ENCODE assay signal across 45 mouse cellular contexts in genomic region chr13:94867772-94868171, GRCm38 (mm10). TPM values are rescaled to one million over a fixed set of nuclear protein-coding genes. Genes with fewer than 3 reads are reported as not detected.
"Had no signal": no experiment of that assay in that cellular context is flagged by ENCODE, and none has a peak within 500 bp of the region (broad histone marks: within the 10 kb centered on the region; RNA-seq: fewer than 3 reads in every experiment).

No protein-coding gene starts in this region.

- DNase-seq: heart, postnatal 10 days; heart, postnatal 14 days; kidney, adult 11 months; kidney, adult 18-20 months; kidney, adult 8-10 months; kidney, adult 9 months; kidney, postnatal 10 days; kidney, postnatal 14 days; kidney, postnatal 36 days; kidney, postnatal 4 days; layer of hippocampus, adult 9-11 months; layer of hippocampus, postnatal 36 days had no signal

- H3K36me3 ChIP-seq: heart, embryonic 12.5 days; heart, embryonic 13.5 days; heart, embryonic 15.5 days; hindbrain, embryonic 10.5 days; hindbrain, embryonic 12.5 days; hindbrain, embryonic 13.5 days; hindbrain, embryonic 15.5 days; intestine, embryonic 15.5 days; kidney, embryonic 15.5 days had no signal

- H3K9me3 ChIP-seq: heart, embryonic 12.5 days; heart, embryonic 13.5 days; heart, embryonic 15.5 days; hindbrain, embryonic 10.5 days; hindbrain, embryonic 12.5 days; hindbrain, embryonic 13.5 days; hindbrain, embryonic 15.5 days; intestine, embryonic 15.5 days; kidney, embryonic 15.5 days had no signal

- H3K9ac ChIP-seq: hindbrain, embryonic 12.5 days; hindbrain, embryonic 13.5 days; hindbrain, embryonic 14.5 days; hindbrain, embryonic 15.5 days; intestine, embryonic 15.5 days had no signal

- H3K27ac ChIP-seq: heart, embryonic 13.5 days; heart, embryonic 15.5 days; hindbrain, embryonic 10.5 days; hindbrain, embryonic 12.5 days; hindbrain, embryonic 13.5 days; hindbrain, embryonic 14.5 days; hindbrain, postnatal 0 days; intestine, embryonic 15.5 days; kidney, embryonic 15.5 days; kidney, postnatal 0 days; layer of hippocampus, adult 2 months; left cerebral cortex, adult 2 months had no signal

RNA-seq across cellular contexts. Expression of gene Otp, which starts 7.6 kb away (rescaled TPM):
- total RNA-seq: heart, postnatal 10 days; heart, postnatal 14 days; heart, postnatal 25 days; heart, postnatal 36 days; hematopoietic stem cell, adult 5-6 weeks; layer of hippocampus, adult 18-20 months; layer of hippocampus, adult 2 months; layer of hippocampus, adult 8-10 months; layer of hippocampus, postnatal 10 days; layer of hippocampus, postnatal 14 days; layer of hippocampus, postnatal 25 days had no signal
- polyA plus RNA-seq: heart, embryonic 11.5 days; heart, embryonic 12.5 days; heart, embryonic 13.5 days; heart, embryonic 14.5 days; heart, embryonic 15.5 days; heart, embryonic 16.5 days; heart, postnatal 0 days; inflammation-experienced regulatory T-cells, adult 6 months; intestine, embryonic 14.5 days; intestine, embryonic 15.5 days; intestine, embryonic 16.5 days; intestine, postnatal 0 days; kidney, embryonic 14.5 days; kidney, embryonic 15.5 days; kidney, embryonic 16.5 days; kidney, postnatal 0 days; large intestine, adult 2 months had no signal
